Mouse (Mus musculus) liver, adult 2 months (tissue): ENCODE results near the gene Gm20388.

ENCODE experiments used
- CTCF ChIP-seq: fragments of 200-500 bp; IDR thresholded peaks from 2 replicates; pipeline ENCODE4 v1.5.1; 2011; ENCODE audit warnings: low read depth, low read length, control low read depth
- POLR2A ChIP-seq: fragments of 200-500 bp; IDR thresholded peaks from 2 replicates; pipeline ENCODE4 v1.6.1; 2011; ENCODE audit warnings: low read length, control low read depth; ENCODE audit not compliant: insufficient read depth; ENCODE audit errors: extremely low read depth

DNA sequence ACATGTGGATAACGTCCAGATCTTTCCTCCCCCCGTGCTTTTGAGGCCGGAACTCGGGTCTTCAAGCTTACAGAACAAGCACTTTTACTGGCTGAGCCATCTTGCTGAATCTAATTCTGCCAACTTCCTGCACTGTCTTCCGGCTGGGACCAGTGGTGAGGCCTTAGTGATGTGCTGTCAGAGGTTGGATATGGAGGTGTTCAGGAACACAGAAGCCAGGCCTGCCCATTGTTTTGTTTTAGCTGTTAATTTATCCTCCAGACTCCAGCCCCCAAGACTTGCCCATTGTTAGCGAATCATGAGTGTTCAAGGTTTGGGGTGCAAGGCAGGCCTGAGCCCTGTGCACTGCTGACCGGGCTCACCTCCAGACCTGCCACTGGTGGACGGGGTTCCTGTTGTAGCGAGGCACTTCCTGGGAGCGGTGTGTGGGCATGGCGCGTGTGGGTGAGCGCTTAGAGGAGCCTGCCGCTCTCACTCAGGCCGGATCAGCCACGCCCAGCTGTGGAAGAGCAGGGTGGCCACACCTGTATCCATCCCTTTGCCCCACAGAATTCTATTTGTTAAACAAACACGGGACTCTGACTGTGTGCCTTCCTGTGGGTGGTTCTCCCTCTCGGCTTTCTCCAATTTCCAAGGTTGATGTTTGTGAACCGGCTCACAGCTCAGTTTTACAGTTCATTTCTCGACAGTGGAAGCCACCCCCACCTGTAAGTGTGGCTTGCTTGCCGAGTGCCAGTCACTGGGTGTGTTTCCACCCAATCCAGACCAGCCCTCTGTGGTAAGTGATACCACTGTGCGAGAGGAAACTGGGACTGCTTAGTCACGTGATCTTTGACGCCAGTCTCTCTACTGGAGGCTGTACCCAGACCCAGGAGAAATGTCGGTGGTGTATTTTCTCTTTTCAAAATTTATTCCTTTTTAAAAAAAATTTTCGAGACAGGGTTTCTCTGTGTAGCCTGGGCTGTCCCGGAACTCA lies 3430.7 kb downstream of the Gm20388 start:
- no peak for TF ChIP-seq CTCF
- TF ChIP-seq POLR2A: no peak
